Mouse (Mus musculus): ENCODE data around the gene Fuk.
"Not testable (repeated sequence)": the region's sequence is repeated elsewhere in the genome, so short reads cannot be mapped to it uniquely, and the experiment has no call there.

DNA sequence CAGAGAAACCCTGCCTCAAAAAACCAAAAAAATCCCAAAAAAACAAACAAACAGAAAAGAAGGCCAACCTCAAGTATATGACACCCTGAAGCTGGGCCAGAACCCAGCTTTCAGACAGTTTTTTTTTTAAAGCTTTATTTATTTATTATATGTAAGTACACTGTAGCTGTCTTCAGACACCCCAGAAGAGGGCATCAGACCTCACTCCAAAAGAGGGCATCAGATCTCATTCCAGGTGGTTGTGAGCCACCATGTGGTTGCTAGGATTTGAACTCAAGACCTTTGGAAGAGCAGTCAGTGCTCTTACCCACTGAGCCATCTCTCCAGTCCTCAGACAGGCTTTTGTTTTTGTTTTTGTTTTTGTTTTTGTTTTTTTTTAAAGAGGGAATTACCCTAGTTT lies 7.6 kb upstream of the Fuk start:
- TF ChIP-seq POLR2A (IDR thresholded peaks at IDR 0.05; ENCODE audit: low read depth, low read length); CTCF (IDR thresholded peaks at IDR 0.05; ENCODE audit: extremely low read depth, insufficient read length, insufficient replicate concordance, low read depth, low read length): not testable (repeated sequence)
